ENCODE assay signal across 24 mouse cellular contexts in genomic region chr12:36190343-36190742, GRCm38 (mm10). TPM values are rescaled to one million over a fixed set of nuclear protein-coding genes. Genes with fewer than 3 reads are reported as not detected.
A peak's percentile ranks its signal among the peaks of the same experiment; 100 is the strongest.
DNase-seq lines count a peak whose midpoint lies in the region; ATAC-seq and TF ChIP-seq lines count a peak whose summit lies in the region.
"Had no signal": no experiment of that assay in that cellular context is flagged by ENCODE, and none has a peak within 500 bp of the region (broad histone marks: within the 10 kb centered on the region; RNA-seq: fewer than 3 reads in every experiment).

No protein-coding gene starts in this region.

- H3K36me3 ChIP-seq in liver, embryonic 12.5 days, result peaks cover 70% of the 10 kb centered on the region

- no peaks in the 10 kb centered on the region for H3K27me3 ChIP-seq in cerebellum, adult 2 months (ENCODE audit: control insufficient read depth, insufficient read depth, low read length)
- H3K27me3 ChIP-seq in liver, embryonic 12.5 days (replicated peaks), result no peaks in the 10 kb centered on the region
- H3K27me3 ChIP-seq: CH12.LX; kidney, embryonic 15.5 days; lung, embryonic 15.5 days; megakaryocyte, embryonic 14.5 days; midbrain, embryonic 13.5 days had no signal

- peak; percentile 27 for DNase-seq in thymus, postnatal 14 days
- no peak for DNase-seq in thymus, postnatal 36 days
- DNase-seq in cerebellum, adult 2 months, result no peak
- no peak for DNase-seq in ovary, postnatal 14 days (ENCODE audit: low spot score)
- DNase-seq: adrenal gland, postnatal 14 days; cerebellum, adult 9-10 months; forebrain, postnatal 0 days; gastrocnemius, postnatal 14 days; kidney, adult 11 months; layer of hippocampus, adult 9-11 months; retina, postnatal 1 day; right cerebral cortex, postnatal 25 days had no signal

- ATAC-seq in CD4-positive, CD25-positive, alpha-beta regulatory T cell, adult 4 months, result peak; percentile 84
- ATAC-seq in common myeloid progenitor, adult 5-6 weeks (replicated peaks; ENCODE audit: low read depth, poor library complexity, severe bottlenecking), result peak; percentile 93
- peak; percentile 98 for ATAC-seq in megakaryocyte progenitor cell, adult 5-6 weeks (replicated peaks; ENCODE audit: poor library complexity)
- no peak for ATAC-seq in liver, embryonic 12.5 days
- ATAC-seq: forebrain, postnatal 0 days; hindbrain, postnatal 0 days; midbrain, embryonic 13.5 days had no signal

- no peak overlapping the region for H3K27ac ChIP-seq in cerebellum, adult 2 months (ENCODE audit: insufficient read depth, low read length)
- no peak overlapping the region for H3K27ac ChIP-seq in liver, embryonic 12.5 days
- H3K27ac ChIP-seq: heart, embryonic 10.5 days; hindbrain, postnatal 0 days; kidney, embryonic 15.5 days; liver, embryonic 14.5 days; lung, embryonic 15.5 days; midbrain, embryonic 13.5 days had no signal

- 87% methylated on average over 5 of the region's 5 CpGs for WGBS in cerebellum, adult 2 months
- WGBS in liver, embryonic 12.5 days (ENCODE audit: insufficient replicate concordance), result 80% methylated on average over 5 of the region's 5 CpGs

- H3K4me3 ChIP-seq in cerebellum, adult 2 months (replicated peaks; ENCODE audit: insufficient read depth, low read depth, low read length), result no peak overlapping the region
- no peak overlapping the region for H3K4me3 ChIP-seq in liver, embryonic 12.5 days
- H3K4me3 ChIP-seq: heart, embryonic 10.5 days; kidney, embryonic 15.5 days; lung, embryonic 15.5 days; megakaryocyte, embryonic 14.5 days; midbrain, embryonic 13.5 days had no signal

- TF ChIP-seq POLR2A in cerebellum, adult 2 months (IDR thresholded peaks at IDR 0.05; ENCODE audit: borderline replicate concordance, insufficient read depth, low read length), result no peak

- H3K4me1 ChIP-seq in cerebellum, adult 2 months (ENCODE audit: control insufficient read depth, insufficient read depth, low read length), result no peaks in the 10 kb centered on the region
- no peaks in the 10 kb centered on the region for H3K4me1 ChIP-seq in liver, embryonic 12.5 days
- H3K4me1 ChIP-seq: heart, embryonic 10.5 days; kidney, embryonic 15.5 days; lung, embryonic 15.5 days; midbrain, embryonic 13.5 days had no signal

- no peak overlapping the region for H3K9ac ChIP-seq in liver, embryonic 12.5 days
- H3K9ac ChIP-seq: forebrain, postnatal 0 days; kidney, embryonic 15.5 days; liver, embryonic 14.5 days; lung, embryonic 15.5 days; midbrain, embryonic 13.5 days had no signal

- H3K9me3 ChIP-seq in liver, embryonic 12.5 days (replicated peaks), result no peaks in the 10 kb centered on the region
- H3K9me3 ChIP-seq: heart, embryonic 10.5 days; kidney, embryonic 15.5 days; lung, embryonic 15.5 days; megakaryocyte, embryonic 14.5 days; midbrain, embryonic 13.5 days had no signal

- H3K4me2 ChIP-seq in liver, embryonic 12.5 days, result no peak overlapping the region
- H3K4me2 ChIP-seq: kidney, embryonic 15.5 days; lung, embryonic 15.5 days; midbrain, embryonic 13.5 days had no signal

- TF ChIP-seq CTCF in cerebellum, adult 2 months (IDR thresholded peaks at IDR 0.05; ENCODE audit: borderline replicate concordance, insufficient read depth, low read depth, low read length), result no peak

RNA-seq across cellular contexts. Expression of gene Bzw2, which starts 32.5 kb away (rescaled TPM):
- 100 to 1,000 TPM; 167 to 181 TPM for polyA plus RNA-seq in CD4-positive, CD25-positive, alpha-beta regulatory T cell, adult 4 months (2017; shearing (Covaris generic))
- total RNA-seq in common myeloid progenitor, adult 5-6 weeks (2017), result 132 and 152 TPM in 2 replicates
- total RNA-seq in megakaryocyte progenitor cell, adult 5-6 weeks (2015), result 150 and 156 TPM in 2 replicates
- total RNA-seq in megakaryocyte progenitor cell, adult 5-6 weeks (2017), result 111 and 131 TPM in 2 replicates
- polyA plus RNA-seq in cerebellum, adult 2 months (2012; rRNA removed), result 35.3 and 36.9 TPM in 2 replicates
- polyA plus RNA-seq in liver, embryonic 12.5 days (2016; fragmentation: Nextera tagmentation; extraction: Ambion mirVana), result 99.4 and 103 TPM in 2 replicates

RNA-seq across cellular contexts. Expression of gene Ankmy2, which starts 33.4 kb away (rescaled TPM):
- polyA plus RNA-seq in CD4-positive, CD25-positive, alpha-beta regulatory T cell, adult 4 months (2017; shearing (Covaris generic)), result 10 to 100 TPM; 47.9 to 53.4 TPM
- 23.5 and 24.3 TPM in 2 replicates for total RNA-seq in common myeloid progenitor, adult 5-6 weeks (2017)
- total RNA-seq in megakaryocyte progenitor cell, adult 5-6 weeks (2015), result 17.1 and 22.2 TPM in 2 replicates
- 22.7 and 23.3 TPM in 2 replicates for total RNA-seq in megakaryocyte progenitor cell, adult 5-6 weeks (2017)
- 39.4 and 41.2 TPM in 2 replicates for polyA plus RNA-seq in cerebellum, adult 2 months (2012; rRNA removed)
- 12.7 and 13.6 TPM in 2 replicates for polyA plus RNA-seq in liver, embryonic 12.5 days (2016; fragmentation: Nextera tagmentation; extraction: Ambion mirVana)
